Mouse (Mus musculus) gastrocnemius, postnatal 10 days (tissue): Measurements from ENCODE around the gene Lrrc15. TPM values are rescaled to one million over a fixed set of nuclear protein-coding genes. Genes with fewer than 3 reads are reported as not detected.

Experiments used
- DNase-seq: peaks from one replicate; pipeline ENCODE4 v3.0.0; 2021; ENCODE audit warnings: mixed read lengths
- total RNA-seq, 2 experiments: library from RNA; stranded (reverse); gene quantifications; 2 replicates each; pipeline ENCODE4 v1.2.3; 2021

The Lrrc15 gene
- total RNA-seq, 2 experiments from 2014 or later, result 0.80 to 2.0 TPM

GRCm38 (mm10) chr16:30278406-30278805, 4.7 kb downstream of the Lrrc15 start:
- DNase-seq, result no peak

GRCm38 (mm10) chr16:30275558-30276340, 7.3 kb downstream of the Lrrc15 start:
- no peak for DNase-seq

- DNase-seq, result no peak
These were observed 10.0 kb downstream of the Lrrc15 start for GRCm38 (mm10) chr16:30273065-30273464.

- DNase-seq, result no peak
These were observed 11.0 kb downstream of the Lrrc15 start for GRCm38 (mm10) chr16:30271941-30272595.

GRCm38 (mm10) chr16:30271223-30271761, 11.8 kb downstream of the Lrrc15 start:
- no peak for DNase-seq

GRCm38 (mm10) chr16:30267359-30267758, 15.7 kb downstream of the Lrrc15 start, which contains the start of gene Cpn2:
TSS of gene Cpn2 (minus strand) at chr16:30267499.
- no peak for DNase-seq

- DNase-seq, result no peak
These were observed 16.5 kb downstream of the Lrrc15 start for GRCm38 (mm10) chr16:30266561-30266960.

GRCm38 (mm10) chr16:30265611-30266010, 17.4 kb downstream of the Lrrc15 start:
- DNase-seq, result no peak

- DNase-seq, result no peak
These were observed 19.9 kb downstream of the Lrrc15 start for GRCm38 (mm10) chr16:30263156-30263555.

- DNase-seq, result peak; percentile 79
These were observed 20.4 kb downstream of the Lrrc15 start for GRCm38 (mm10) chr16:30262664-30263063.

GRCm38 (mm10) chr16:30262157-30262556, 20.9 kb downstream of the Lrrc15 start:
- DNase-seq, result no peak

- no peak for DNase-seq
These were observed 21.7 kb downstream of the Lrrc15 start for GRCm38 (mm10) chr16:30261341-30261740.

- no peak for DNase-seq
These were observed 22.9 kb downstream of the Lrrc15 start for GRCm38 (mm10) chr16:30260012-30260635.

- no peak for DNase-seq
These were observed 23.6 kb downstream of the Lrrc15 start for GRCm38 (mm10) chr16:30259444-30259843.

- DNase-seq, result no peak
These were observed 24.6 kb downstream of the Lrrc15 start for GRCm38 (mm10) chr16:30258441-30258840.

- DNase-seq, result no peak
These were observed 25.3 kb downstream of the Lrrc15 start for GRCm38 (mm10) chr16:30257718-30258117.

- no peak for DNase-seq
These were observed 28.0 kb downstream of the Lrrc15 start for GRCm38 (mm10) chr16:30255061-30255460.

- no peak for DNase-seq
These were observed 29.2 kb downstream of the Lrrc15 start for GRCm38 (mm10) chr16:30253900-30254299.

- DNase-seq, result no peak
These were observed 29.7 kb downstream of the Lrrc15 start for GRCm38 (mm10) chr16:30253374-30253773.

- DNase-seq, result peak; percentile 84
These were observed 31.0 kb downstream of the Lrrc15 start for GRCm38 (mm10) chr16:30252003-30252418.

GRCm38 (mm10) chr16:30244037-30244700, 38.9 kb downstream of the Lrrc15 start:
- DNase-seq, result no peak

- peak; percentile 34 for DNase-seq
These were observed 41.4 kb downstream of the Lrrc15 start for GRCm38 (mm10) chr16:30241623-30242022.
